Mouse (Mus musculus): ENCODE results near the gene Gm13288. TPM values are rescaled to one million over a fixed set of nuclear protein-coding genes. Genes with fewer than 3 reads are reported as not detected.
"Not testable (repeated sequence)": the region's sequence is repeated elsewhere in the genome, so short reads cannot be mapped to it uniquely, and the experiment has no call there.

Gm13288 gene
- polyA plus RNA-seq (2012; rRNA removed), result not detected in 2 replicates

GRCm38 (mm10) chr4:88805231-88805630, at the start of gene Gm13288:
Gm13288 (plus strand) TSS chr4:88805531.
- not testable (repeated sequence) for DNase-seq (ENCODE audit: low read depth)

GRCm38 (mm10) chr4:88756581-88757513, 48.5 kb upstream of the Gm13288 start:
- not testable (repeated sequence) for DNase-seq (ENCODE audit: low read depth)

GRCm38 (mm10) chr4:88757628-88758031, 47.7 kb upstream of the Gm13288 start:
- TF ChIP-seq CTCF (IDR thresholded peaks at IDR 0.05; ENCODE audit: borderline replicate concordance, extremely low read depth, insufficient read depth, insufficient read length), result peak; percentile 67
- DNase-seq (ENCODE audit: low read depth), result peak; percentile 95

- DNase-seq (ENCODE audit: low read depth), result not testable (repeated sequence)
These were observed 46.6 kb upstream of the Gm13288 start for GRCm38 (mm10) chr4:88758751-88759150.

GRCm38 (mm10) chr4:88759610-88760268, 45.6 kb upstream of the Gm13288 start, which contains the start of gene Gm13283:
Gm13283 (plus strand) TSS chr4:88760119.
- not testable (repeated sequence) for DNase-seq (ENCODE audit: low read depth)

- peak; percentile 91 for DNase-seq (ENCODE audit: low read depth)
These were observed 44.9 kb upstream of the Gm13288 start for GRCm38 (mm10) chr4:88760431-88760830.

GRCm38 (mm10) chr4:88761776-88762175, 43.6 kb upstream of the Gm13288 start:
- DNase-seq (ENCODE audit: low read depth), result not testable (repeated sequence)

GRCm38 (mm10) chr4:88762341-88762740, 43.0 kb upstream of the Gm13288 start:
- DNase-seq (ENCODE audit: low read depth), result not testable (repeated sequence)

- peak; percentile 81 for DNase-seq (ENCODE audit: low read depth)
These were observed 41.8 kb upstream of the Gm13288 start for GRCm38 (mm10) chr4:88763384-88764018.

GRCm38 (mm10) chr4:88773534-88773933, 31.8 kb upstream of the Gm13288 start, which contains the start of gene Gm13290:
Gm13290 (plus strand) TSS chr4:88773834.
- DNase-seq (ENCODE audit: low read depth), result not testable (repeated sequence)

GRCm38 (mm10) chr4:88776622-88777021, 28.7 kb upstream of the Gm13288 start, which contains the start of gene Gm13289:
Gm13289 (plus strand) TSS chr4:88776922.
- not testable (repeated sequence) for DNase-seq (ENCODE audit: low read depth)

- not testable (repeated sequence) for DNase-seq (ENCODE audit: low read depth)
These were observed 25.8 kb upstream of the Gm13288 start, which contains the start of gene Gm13272 for GRCm38 (mm10) chr4:88779550-88779949. Gm13272 (plus strand) TSS chr4:88779850.

GRCm38 (mm10) chr4:88780320-88780719, 25.0 kb upstream of the Gm13288 start:
- DNase-seq (ENCODE audit: low read depth), result not testable (repeated sequence)

- DNase-seq (ENCODE audit: low read depth), result not testable (repeated sequence)
These were observed 23.5 kb upstream of the Gm13288 start, which contains the start of gene Ifnz for GRCm38 (mm10) chr4:88781831-88782230. Ifnz (plus strand) TSS chr4:88782131.

GRCm38 (mm10) chr4:88782335-88782734, 23.0 kb upstream of the Gm13288 start:
- DNase-seq (ENCODE audit: low read depth), result not testable (repeated sequence)

GRCm38 (mm10) chr4:88785409-88785808, 19.9 kb upstream of the Gm13288 start, which contains the start of gene Gm13276:
Gm13276 (plus strand) TSS chr4:88785709.
- DNase-seq (ENCODE audit: low read depth), result not testable (repeated sequence)

All from brain, embryonic 14.5 days (tissue).